Mouse (Mus musculus): ENCODE measurements around the gene Kcp.

Gene Kcp

DNA sequence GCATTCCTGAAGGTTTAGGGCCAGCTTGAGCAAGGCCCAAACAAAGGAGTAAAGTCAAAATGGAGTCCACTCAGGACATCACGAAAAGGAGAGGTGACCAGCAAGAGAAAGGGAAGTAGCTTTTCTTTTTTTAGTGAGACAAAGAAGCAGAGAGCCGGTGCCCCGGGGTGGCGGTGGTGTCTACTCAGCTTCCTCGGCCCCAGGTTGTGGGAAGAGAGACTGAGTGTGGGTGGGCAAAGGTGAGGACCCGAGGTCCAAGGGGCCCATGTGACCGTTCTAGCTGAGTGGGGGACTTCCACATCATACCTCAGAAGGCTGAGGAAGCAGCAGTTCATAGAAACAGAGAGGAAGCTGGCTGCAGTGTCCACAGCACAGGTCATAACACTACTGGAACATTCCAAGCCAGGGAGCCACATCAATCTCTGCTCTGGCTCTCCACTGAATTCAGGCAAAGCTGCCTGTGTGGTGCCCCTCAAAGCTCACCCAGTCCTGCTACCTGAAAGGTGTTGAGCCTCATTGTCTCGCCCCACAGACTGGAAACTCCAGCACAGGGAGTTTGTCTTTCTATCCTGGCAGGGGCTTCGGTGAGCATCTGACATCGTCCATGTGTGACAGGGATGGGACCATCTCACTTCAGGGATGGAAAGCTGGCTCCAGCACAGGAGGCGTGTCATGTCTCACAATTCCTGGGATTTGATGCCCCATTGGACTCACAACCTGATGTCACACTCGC is 15.7 kb upstream of the Kcp start:
- DNase-seq: peak; percentile 87

DNA sequence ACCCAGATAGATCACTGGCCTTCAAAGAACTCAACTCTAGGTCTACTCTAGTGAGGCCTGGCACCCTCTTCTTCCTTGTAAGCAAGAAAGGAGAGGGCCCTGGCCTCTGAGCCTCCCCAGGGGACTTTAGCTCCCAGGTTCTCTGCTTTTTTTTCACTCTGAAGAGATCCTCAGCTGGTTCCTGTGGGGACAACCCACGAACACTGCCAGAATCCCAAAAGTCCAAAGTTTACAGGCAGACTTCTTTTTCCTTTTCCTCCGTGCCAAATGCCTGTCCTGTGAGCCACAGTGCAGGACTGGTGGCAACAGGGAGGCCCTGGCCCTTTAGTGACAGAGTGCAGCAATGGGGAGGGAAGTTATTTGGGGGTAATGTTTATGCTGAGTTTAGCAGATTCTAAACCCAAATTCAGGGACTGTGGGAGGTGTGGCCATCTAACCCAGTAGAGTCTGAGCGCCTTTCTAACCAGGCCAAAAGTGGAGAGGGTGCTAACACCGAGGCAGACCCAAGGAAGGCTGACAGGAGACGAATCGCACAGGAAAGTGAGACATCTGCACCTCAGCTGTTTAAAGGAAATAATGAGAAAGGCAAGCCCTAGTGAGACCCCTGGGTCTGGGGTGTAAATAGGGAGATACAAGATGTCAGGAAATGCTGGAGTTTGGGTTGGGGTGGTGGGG is 15.0 kb upstream of the Kcp start:
- DNase-seq: peak; percentile 91

DNA sequence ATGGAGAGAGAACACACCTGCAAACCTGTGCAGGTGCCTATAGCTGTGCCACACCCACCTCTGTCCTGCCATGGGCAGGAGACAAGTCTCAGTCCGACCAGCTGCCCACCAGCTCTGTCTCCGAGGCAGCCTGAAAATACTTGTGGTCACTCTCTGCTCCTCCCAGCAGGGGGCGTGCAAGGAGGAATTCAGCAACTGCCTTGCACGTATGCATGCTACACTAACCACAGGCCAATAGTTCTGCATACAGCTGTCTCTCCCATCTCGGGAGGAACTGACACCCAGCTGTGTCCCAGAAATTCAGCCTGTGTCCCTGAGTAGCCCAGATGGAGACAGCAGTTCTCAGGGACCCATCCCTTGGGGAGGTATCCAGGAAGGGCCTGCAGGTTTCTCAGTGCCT is 9.4 kb upstream of the Kcp start:
- DNase-seq: peak; percentile 96

DNA sequence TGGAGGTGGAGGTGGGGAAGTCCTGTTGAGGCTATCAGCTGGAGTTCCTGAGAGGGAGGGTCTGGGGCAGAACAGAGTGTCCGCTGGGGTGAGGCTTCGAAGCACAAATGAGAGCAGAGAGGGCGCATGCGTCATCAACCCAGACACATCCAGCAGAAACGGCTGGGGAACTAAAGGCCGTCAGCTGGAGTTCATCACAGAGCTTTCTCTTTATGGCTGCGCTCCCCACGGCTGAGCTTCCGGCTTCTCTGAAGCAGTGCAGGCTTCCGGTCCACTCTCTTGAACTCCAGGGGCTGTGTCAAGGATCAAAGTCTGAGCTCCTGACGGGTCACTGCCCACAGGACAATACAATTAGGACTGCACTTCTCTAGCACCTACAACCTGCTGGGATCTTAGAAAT is 5.5 kb upstream of the Kcp start:
- peak; percentile 97 for DNase-seq

DNA sequence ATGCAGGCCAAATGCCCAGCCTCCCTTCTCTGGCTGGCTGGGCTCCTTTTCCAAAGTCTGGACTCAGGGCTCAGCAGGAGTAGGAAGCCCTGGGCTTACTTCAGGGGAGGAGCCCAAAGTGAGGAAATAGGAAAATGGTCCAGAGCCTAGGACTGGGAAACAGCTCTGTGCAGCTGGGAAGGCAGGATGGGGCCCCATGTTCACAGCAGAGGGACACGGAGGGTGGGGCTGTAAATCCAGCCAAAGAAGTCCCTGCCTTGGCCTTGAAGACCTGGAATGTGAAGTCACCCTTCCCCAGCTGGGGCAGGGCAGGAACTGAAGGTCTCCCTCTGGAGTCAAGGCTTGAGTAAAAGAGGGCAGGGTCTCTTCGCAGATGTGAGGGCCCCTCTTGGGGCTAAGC is 1.3 kb upstream of the Kcp start:
- DNase-seq: peak; percentile 98

DNA sequence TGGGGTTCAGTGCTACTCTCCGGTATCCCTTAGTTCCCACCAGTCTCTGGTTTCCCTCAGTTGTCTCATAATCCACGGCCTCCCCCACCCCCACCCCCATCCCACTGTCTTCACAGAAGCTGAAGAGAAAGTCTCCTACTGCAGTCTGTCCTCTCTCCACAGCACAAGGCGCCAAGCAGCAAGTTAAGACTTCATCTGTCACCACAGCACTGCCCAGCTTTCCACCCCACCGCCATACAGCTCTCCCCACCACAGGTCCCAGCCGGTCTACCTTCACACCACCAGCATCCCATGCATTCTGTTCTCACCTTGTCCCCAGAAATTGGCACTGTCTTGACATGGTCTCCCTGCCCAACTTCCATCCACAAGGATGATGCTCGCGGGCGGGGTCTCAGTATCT is 918 bp downstream of the Kcp start:
- peak; percentile 80 for DNase-seq

DNA sequence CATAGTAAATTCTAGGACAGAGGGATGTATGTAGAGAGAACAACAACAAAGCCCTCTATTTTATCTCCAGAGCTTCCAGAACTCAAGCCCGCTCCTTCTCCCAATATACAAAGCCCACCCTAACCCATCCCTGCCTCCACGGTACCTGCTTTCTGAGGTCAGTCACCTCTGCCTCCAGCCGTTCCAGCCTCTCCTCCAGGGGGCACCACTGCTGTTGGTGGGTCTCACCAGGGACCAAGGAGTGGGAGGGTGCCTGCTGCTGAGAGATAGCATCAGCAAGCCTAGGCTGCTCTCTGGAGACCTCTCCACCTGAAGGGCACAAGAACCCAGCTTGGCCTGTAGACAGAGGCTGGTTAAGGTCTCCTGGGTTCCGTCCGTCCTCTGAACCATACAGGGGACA is 2.3 kb downstream of the Kcp start:
- DNase-seq: no peak

DNA sequence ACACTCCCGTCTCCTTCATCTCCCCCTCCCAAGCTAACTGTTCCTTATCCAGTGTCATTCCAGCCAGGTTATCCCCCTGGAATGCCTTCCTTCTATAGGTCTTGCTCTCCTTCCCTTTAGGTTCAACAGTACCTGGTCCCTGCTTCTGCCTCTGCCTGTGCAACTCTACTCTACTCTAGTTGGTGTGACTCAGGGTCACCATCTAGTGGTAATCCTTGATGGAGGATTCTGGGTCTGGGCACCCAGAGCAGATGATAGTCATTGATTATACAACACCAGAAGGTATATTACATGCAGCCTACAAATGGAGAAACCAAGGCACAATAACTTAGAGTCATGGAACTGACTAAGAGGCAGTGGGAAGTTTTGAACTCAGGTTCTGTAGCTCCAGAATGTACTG is 6.2 kb downstream of the Kcp start:
- DNase-seq: no peak

DNA sequence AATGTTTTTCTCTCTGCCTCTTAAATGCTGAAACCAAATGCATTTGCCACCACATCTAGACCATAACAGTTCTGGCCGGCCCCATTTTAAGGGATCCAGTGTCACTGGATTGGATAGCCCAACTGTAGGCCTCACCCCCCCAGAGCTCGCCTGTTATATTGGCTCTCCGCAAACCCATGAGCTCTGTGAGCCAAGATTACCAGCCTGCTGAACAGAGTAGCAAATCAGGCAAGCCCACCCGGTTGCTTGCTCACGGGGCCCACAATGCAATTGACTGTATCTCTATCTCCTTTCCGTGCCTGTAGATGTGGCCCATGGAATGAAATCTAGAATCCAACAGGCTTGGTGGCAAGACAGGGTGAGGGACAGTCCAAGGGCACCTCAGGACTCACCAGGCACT is 6.9 kb downstream of the Kcp start:
- no peak for DNase-seq

DNA sequence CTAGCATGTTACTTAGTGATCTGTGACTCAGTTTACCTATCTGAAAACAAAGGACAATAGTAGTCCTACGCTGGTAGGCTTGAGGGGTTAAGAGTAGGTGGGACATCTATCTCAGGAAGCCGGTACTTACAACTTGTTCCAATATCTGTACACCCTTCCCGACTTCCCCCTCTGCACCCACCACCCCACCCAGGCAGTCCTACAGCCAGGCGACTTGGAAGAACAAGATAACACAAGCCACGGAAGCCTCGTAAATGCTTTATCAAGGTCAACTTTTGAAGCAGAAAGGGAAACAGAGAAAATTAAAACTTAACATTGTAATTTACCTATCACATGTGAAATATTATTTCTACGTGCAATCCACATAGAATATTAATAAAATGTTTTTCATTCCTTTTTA is 7.6 kb downstream of the Kcp start:
- DNase-seq: no peak

DNA sequence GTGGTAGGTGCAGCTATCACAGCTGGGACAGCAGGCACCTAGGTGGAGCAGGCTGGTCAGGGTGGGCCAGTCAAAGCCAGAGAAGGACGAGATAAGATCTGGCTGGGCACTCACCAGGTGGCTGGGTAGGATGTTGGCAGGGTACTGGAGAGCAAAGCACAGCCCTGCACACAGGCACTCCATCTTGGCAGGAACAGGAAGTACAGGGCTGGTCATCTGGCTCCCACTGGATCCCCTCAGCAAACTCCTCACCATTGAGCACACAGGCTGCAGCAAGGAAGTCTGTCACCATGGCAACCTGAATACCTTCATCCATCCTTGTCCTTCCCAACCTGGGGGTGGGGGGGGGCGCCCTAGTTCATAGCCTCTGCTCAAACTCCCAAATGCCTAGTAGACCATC is 10.0 kb downstream of the Kcp start:
- DNase-seq: no peak

DNA sequence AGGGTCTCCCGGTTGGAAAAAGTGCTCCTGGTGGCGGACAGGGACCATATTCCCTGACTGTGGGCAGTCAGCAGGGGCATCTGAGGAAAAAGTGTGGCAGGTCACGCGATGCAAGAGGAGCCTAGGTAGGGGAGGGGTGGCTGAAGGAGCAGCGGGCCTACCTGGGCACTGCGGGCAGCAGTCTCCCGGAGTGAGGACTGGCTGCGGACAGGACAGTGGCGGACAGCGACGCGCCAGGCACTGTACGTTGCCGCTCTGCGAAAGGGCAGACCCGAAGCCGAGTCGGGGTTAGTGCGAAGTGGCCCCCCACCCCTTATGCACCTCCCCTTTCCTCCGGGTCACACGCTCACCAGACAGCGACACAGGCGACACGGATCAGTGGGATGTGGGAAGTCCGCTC is 11.5 kb downstream of the Kcp start:
- DNase-seq: peak; percentile 78

DNA sequence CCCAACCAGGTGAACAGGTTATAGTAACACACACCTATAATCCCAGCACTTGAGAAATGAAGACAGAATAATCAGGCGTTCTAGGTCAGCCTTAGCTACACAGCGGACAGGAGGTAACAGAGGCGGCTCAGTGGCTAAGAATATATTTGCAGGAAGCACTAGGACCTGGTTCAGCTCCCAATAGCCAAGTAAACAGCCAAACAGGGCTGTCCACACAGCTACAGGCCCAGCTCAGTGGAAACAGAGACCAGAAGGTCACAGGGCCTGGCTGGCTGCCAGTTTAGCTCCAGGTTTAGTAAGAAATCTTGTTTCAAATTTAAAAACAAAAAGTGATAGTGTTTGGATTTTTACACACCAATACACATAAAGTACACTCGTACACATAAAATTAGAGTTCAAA is 13.7 kb downstream of the Kcp start:
- peak; percentile 91 for DNase-seq

DNA sequence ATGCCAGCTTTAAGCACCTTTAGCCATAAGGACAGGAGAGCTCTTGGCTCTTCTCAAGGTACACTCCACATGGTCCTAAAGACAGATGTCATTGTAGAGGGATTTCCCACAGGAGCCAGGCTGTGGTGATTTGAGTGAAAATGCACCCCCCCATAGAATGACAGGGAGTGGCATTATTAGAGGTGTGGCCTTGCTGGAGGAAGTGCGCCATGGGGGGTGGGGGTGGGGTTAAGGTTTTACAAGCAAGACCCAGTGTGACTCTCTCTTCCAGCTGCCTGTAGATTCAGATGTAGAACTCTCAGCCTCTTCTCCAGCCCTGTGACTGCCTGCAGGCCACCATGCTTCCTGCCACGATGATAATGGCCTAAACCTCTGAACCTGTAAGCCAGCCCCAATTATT is 21.8 kb downstream of the Kcp start:
- DNase-seq: no peak

DNA sequence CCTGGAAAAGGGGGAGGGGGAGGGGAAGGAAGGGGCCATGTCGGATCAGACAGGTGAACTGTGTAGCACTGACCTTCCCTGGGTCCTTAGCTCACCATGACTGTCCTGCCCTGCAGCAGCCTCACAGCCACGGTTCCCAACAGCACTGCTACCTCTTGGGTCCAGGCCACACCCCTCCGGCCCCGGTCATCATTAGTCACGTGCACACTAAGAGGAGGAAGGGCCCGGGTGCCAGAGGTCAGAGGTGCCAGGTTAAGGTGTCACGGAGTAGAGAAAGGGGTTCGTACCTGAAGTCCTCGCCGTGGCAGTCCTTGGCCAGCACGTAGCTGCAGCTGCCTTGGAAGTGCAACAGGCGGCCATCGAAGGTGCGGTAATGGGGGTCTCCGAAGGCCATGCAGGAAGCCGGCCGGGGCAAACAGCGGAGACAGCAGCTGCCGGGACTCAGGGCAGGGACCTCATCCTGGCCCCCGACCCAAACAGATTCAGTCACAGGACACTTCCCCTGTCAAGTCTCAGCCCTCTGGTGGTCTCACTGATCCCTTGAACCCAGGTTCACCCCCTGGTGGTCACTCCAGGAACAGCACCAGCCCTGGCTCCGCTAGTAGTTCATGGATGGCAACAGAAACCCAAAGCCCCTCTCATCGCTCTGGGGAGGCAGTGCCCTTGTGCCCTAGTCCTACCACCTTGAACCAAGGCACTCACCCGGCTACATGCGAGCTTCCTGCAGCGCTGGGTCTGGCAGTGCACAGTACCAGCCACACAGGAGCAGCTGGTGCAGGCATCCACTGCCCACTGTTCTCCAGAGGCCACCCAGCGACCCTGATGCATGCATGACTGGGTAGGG is 22.8 kb downstream of the Kcp start:
- peak; percentile 93 for DNase-seq

DNA sequence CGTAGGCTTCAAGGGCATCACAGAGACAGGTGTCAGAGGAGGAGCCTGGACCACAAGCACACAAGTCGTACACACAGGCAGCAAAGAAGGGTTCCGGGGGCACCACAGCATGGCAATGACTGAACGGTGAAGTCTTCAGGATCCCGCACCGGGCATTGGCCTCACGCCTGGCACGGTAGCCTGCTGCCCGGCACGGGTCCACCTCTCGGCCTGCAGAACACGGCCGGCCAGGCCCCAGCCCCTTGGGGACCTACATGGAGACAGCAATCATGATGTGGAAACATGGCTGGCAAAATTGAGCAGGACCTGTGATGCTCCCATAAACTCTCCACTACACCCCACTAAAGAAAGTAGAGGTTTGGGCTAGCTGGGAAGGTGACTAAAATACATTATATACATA is 25.1 kb downstream of the Kcp start:
- DNase-seq: no peak

DNA sequence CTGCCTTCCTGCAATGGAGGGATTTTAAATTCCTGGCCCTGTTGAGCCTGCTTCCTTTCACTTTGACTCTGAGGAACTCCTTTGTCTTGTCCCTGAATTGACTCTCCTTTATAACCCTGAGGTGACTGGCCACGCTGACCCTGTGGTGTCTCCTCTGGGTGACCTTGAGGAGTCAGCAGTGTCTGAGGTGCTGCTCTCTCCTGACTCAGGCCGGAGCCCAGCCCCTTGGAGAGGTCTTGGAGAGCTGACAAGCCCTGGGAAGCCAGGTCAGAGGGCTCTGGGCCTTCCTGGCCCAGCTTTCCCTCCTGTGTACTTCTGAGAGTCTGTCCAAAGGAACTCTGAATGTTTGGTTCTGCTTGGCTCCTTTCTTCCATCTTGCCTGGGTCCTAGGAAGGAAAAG is 33.0 kb downstream of the Kcp start:
- no peak for DNase-seq

DNA sequence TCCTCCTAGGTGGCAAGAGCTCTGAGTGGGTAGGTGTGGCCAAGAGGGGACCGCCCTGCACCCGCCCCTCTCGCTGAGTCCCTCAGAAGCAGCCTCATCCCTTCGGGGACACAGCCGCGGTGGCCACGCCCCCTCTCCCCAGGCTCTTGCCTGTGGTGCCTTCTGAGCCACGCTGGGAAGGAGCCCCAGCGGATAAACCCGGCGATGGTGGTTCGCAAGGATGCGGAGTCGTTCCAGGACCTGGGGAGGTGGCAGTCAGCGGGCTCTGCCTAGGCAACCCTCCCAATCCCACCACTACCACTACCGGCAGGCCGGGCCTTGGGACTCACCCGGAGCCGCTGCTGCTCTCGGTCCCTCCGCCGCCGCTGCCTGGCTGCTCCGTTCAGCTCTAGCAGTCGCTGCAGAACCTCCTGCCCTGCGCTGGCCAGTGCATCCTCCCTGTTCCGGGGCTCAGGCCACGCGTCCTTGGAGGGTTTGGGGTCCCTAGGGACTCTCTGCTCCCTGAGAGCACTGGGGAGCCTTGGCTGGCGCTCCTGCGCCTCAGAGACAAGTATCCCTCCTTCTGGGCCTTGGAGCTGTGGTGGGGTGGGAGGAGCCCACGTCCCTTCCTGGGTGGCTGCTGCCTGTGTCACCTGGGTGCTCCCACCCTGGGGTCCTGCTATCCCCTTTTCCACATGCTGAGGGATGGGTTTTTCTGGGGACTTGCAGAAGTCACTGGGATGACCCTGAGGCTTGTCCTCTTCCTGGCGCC is 33.6 kb downstream of the Kcp start:
- peak; percentile 98 for DNase-seq

DNA sequence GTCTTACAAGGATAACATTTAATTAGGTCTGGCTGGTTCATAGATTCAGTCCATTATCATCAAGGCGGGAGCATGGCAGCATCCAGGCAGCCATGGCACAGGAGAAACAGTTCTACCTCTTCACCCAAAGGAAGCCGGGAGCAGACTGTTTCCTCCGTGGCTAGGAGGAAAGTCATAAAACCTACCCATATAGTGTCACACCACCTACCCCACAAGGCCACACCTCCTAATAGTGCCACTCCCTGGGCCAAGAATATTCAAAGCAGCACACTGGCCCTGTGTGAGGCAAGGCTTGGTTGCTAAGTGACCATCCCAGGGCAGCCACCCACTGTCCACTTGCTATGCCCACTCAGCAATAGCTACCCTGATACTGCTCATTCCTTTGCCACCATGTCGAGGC is 36.6 kb downstream of the Kcp start, which contains the start of gene Atp6v1fnb:
Gene Atp6v1fnb (plus strand): TSS at position 301 of the 400 bp plus-strand sequence.
- DNase-seq: no peak

DNA sequence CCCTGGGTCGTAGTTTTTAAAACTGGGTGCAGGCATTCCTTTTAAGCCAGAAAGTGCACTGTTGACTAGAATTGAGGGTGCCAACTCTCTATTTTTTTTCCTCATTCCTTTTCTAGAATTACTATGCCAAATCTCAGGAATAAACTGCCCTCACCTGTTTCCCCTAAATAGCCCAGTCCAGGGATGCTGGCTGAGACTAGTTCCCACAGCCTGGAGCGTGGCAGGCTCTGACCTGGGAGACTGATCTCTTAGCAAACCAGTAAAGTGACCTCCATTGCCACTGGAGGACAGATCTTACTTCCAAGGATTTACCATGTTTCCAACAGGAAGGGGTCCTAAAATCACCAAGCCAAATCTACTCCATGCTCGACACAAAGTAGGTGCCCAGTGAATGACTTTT is 38.9 kb downstream of the Kcp start:
- DNase-seq: no peak

DNA sequence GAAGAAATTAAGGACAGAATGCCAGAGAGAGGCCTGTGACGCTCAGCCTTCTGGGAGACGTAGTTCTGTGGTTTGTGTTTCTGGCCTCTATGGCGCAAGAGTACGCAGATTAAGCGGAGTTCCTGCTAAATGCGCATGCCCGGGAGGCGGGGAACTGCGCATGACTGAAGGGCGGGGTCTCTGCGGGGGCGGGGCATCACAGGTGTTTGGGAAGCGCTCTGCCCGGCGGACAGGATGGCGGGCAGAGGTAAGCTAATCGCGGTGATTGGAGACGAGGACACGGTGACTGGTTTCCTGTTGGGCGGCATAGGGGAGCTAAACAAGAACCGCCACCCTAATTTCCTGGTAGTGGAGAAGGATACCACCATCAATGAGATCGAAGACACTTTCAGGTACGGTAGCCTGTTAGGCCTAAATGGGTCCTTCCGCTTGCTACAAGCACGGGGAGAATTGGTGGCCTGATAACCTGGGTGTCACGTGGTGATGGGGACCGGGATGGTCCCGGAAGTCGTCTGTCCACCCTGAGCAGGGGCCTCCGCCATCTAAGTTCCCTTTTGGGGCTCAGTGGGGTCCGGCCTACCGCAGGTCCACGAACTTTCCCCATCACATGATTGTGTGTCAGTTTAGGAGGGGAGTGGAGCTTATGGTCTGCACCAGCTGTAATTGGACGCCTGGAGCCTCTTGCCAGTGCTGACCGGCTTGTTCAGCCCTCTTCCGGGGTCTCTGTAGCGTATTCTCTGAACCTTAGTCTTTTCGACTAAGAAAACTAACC is 40.0 kb downstream of the Kcp start, which contains the start of gene Atp6v1f:
Gene Atp6v1f (plus strand): TSS at position 136 of the 772 bp plus-strand sequence.
- peak; percentile 99 for DNase-seq

DNA sequence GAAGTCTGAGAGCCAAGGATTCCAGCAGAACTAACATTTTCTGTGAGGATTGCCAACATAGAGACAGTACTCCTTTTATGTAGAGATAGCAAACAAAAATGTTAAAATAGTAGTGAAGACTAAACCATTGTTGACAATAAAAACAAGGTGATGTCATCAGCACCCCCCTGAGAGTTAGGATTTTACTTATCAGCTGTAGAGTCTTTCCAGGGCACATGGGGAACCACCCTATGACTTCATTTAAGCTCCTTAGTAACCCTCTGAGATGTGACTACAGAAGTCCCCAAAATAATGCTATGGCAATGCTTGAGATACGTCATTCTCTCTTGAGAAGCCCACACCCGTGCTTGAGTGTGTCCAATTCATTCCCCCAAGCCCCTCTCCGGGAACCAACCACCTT is 44.4 kb downstream of the Kcp start:
- no peak for DNase-seq

Measured in heart, adult 11 months (tissue).